Mouse (Mus musculus) hindbrain, embryonic 11.5 days (tissue): ENCODE measurements around the gene Mst1. TPM values are rescaled to one million over a fixed set of nuclear protein-coding genes. Genes with fewer than 3 reads are reported as not detected.

Source experiments
- polyA plus RNA-seq: library from polyadenylated mRNA; unstranded; fragments of >200 nt; fragmentation: Nextera tagmentation; extraction: Ambion mirVana; gene quantifications from 2 replicates; pipeline ENCODE4 v1.2.1, GENCODE M21; 2014

Gene Mst1
- polyA plus RNA-seq, 1 experiment from 2014 or later: 0.25 TPM

Other genes starting within 250 kb of the Mst1 start
- gene Rbm6, start 207.2 kb upstream of the Mst1 start, polyA plus RNA-seq: 113 and 114 TPM in 2 replicates
- gene Mon1a, start 192.3 kb upstream of the Mst1 start, polyA plus RNA-seq: 17.5 and 18.1 TPM in 2 replicates
- 0.31 and 0.60 TPM in 2 replicates for gene Mst1r, start 173.6 kb upstream of the Mst1 start, polyA plus RNA-seq
- not detected in 2 replicates for gene Actl11, start 152.0 kb upstream of the Mst1 start, polyA plus RNA-seq
- 3.6 and 4.5 TPM in 2 replicates for gene Camkv, start 144.8 kb upstream of the Mst1 start, polyA plus RNA-seq
- gene Traip, start 130.3 kb upstream of the Mst1 start, polyA plus RNA-seq: 21.8 and 22.6 TPM in 2 replicates
- gene Uba7, start 104.9 kb upstream of the Mst1 start, polyA plus RNA-seq: 7.4 and 12.4 TPM in 2 replicates
- gene Gm20661, start 97.4 kb upstream of the Mst1 start, polyA plus RNA-seq: 1.8 and 1.9 TPM in 2 replicates
- gene Inka1, start 94.6 kb upstream of the Mst1 start, polyA plus RNA-seq: 56.4 and 61.9 TPM in 2 replicates
- gene Cdhr4, start 87.9 kb upstream of the Mst1 start, polyA plus RNA-seq: 2.9 and 3.3 TPM in 2 replicates
- 0.10 and 0.14 TPM in 2 replicates for gene Gm20662, start 84.1 kb upstream of the Mst1 start, polyA plus RNA-seq
- gene Ip6k1, start 77.9 kb upstream of the Mst1 start, polyA plus RNA-seq: 27.4 and 35.5 TPM in 2 replicates
- 18.9 and 20.4 TPM in 2 replicates for gene Gmppb, start 31.2 kb upstream of the Mst1 start, polyA plus RNA-seq
- 1.6 and 1.8 TPM in 2 replicates for gene Amigo3, start 27.3 kb upstream of the Mst1 start, polyA plus RNA-seq
- gene Rnf123, start 2.9 kb downstream of the Mst1 start, polyA plus RNA-seq: 24.3 and 26.5 TPM in 2 replicates
- 54.3 and 55.3 TPM in 2 replicates for gene Apeh, start 14.2 kb downstream of the Mst1 start, polyA plus RNA-seq
- gene Bsn, start 109.9 kb downstream of the Mst1 start, polyA plus RNA-seq: 3.9 and 4.4 TPM in 2 replicates
- 51.0 and 52.0 TPM in 2 replicates for gene Dag1, start 183.5 kb downstream of the Mst1 start, polyA plus RNA-seq
- 64.5 and 66.4 TPM in 2 replicates for gene Nicn1, start 210.0 kb downstream of the Mst1 start, polyA plus RNA-seq
- gene Amt, start 216.4 kb downstream of the Mst1 start, polyA plus RNA-seq: 20.5 and 23.8 TPM in 2 replicates
- 270 and 295 TPM in 2 replicates for gene Rhoa, start 225.7 kb downstream of the Mst1 start, polyA plus RNA-seq
- gene Tcta, start 225.7 kb downstream of the Mst1 start, polyA plus RNA-seq: 31.0 and 35.0 TPM in 2 replicates